Mouse (Mus musculus) forebrain, embryonic 14.5 days (tissue): ENCODE measurements around the gene Rps6kb2. TPM values are rescaled to one million over a fixed set of nuclear protein-coding genes. Genes with fewer than 3 reads are reported as not detected.
"Not testable (repeated sequence)": the region's sequence is repeated elsewhere in the genome, so short reads cannot be mapped to it uniquely, and the experiment has no call there.

Source experiments
- ATAC-seq: fragments of 200-750 bp; cut with Nextera tagmentation; 2 replicates; pipeline ENCODE4 v1.8.0; 2017; ENCODE audit warnings: mild to moderate bottlenecking, moderate library complexity
- DNase-seq: peaks from one replicate; pipeline ENCODE4 v3.0.0-alpha.2; 2015; ENCODE audit warnings: low spot score
- H3K27ac ChIP-seq: fragments of 300-500 bp; sonication (generic); 2 replicates; pipeline ENCODE4 v1.5.1; 2014; ENCODE audit warnings: low read depth, mild to moderate bottlenecking, control low read depth, low read length, moderate library complexity
- H3K27me3 ChIP-seq: fragments of 300-500 bp; sonication (generic); replicated peaks from 2 replicates; pipeline ENCODE4 v1.6.1; 2014; ENCODE audit warnings: low read length, control low read depth, mixed read lengths; ENCODE audit not compliant: control insufficient read depth, insufficient read depth
- H3K36me3 ChIP-seq: fragments of 300-500 bp; sonication (generic); 2 replicates; pipeline ENCODE4 v1.6.1; 2014; ENCODE audit warnings: low read length, control low read depth; ENCODE audit not compliant: control insufficient read depth, insufficient read depth
- H3K4me1 ChIP-seq: fragments of 300-500 bp; sonication (generic); 2 replicates; pipeline ENCODE4 v1.6.1; 2014; ENCODE audit warnings: antibody characterized with exemption, low read length, control low read depth; ENCODE audit not compliant: control insufficient read depth, insufficient read depth
- H3K4me2 ChIP-seq: fragments of 300-500 bp; sonication (generic); 2 replicates; pipeline ENCODE4 v1.6.1; 2014; ENCODE audit warnings: mild to moderate bottlenecking, control low read depth, low read length
- H3K4me3 ChIP-seq: fragments of 300-500 bp; sonication (generic); 2 replicates; pipeline ENCODE4 v1.5.1; 2014; ENCODE audit warnings: low read depth, low read length, control low read depth
- H3K9ac ChIP-seq: fragments of 300-500 bp; sonication (generic); 2 replicates; pipeline ENCODE4 v1.6.1; 2014; ENCODE audit warnings: mild to moderate bottlenecking, low read length, control low read depth, moderate library complexity
- H3K9me3 ChIP-seq: fragments of 300-500 bp; sonication (generic); replicated peaks from 2 replicates; pipeline ENCODE4 v1.6.1; 2016; ENCODE audit warnings: low read length, control low read depth, mixed read lengths; ENCODE audit not compliant: control insufficient read depth
- WGBS: fragments of 180-500 bp; shearing (Covaris S2); extraction: QIAGEN DNeasy Blood & Tissue Kit; methylation state at CpG from one replicate; pipeline ENCODE4 v1.1.7; 2014; 5-methylcytosine and 5-hydroxymethylcytosine counted together
- polyA plus RNA-seq: library from polyadenylated mRNA; unstranded; fragments of >200 nt; fragmentation: Nextera tagmentation; extraction: Ambion mirVana; gene quantifications from 2 replicates; pipeline ENCODE4 v1.2.1, GENCODE M21; 2014

Rps6kb2 gene
- polyA plus RNA-seq, 1 experiment from 2014 or later: 32.3 TPM

- Histone ChIP-seq H3K4me1 (no peaks in the 10 kb centered on the region), H3K9ac (no peak within 1 kb of the TSS; the same call in 1 of the 2 replicates)
Measured at GRCm38 (mm10) chr19:4139446-4139845, 23.7 kb downstream of the Rps6kb2 start, which contains the start of gene Gpr152. Gene Gpr152, plus strand, starts transcription at chr19:4139787.

DNA sequence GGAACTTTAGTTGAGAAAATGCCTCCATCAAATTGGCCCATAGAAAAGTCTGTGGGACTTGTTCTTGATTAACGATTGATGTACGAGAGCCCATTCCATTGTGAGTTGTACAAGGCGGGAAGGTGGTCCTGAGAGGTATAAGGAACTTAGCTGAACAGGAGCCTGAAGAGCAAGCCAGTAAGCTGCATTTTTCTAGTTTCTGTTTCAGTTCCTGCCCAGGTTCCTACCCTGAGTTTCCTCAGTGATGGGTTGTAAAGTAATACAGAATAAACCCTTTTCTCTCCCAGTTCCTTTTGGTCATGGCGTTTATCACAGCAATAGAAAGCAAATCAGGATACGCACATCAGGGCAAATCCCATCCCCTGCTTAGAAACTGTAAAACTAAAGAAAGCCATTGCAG, 25.2 kb downstream of the Rps6kb2 start:
- Histone ChIP-seq H3K27ac (no peak overlapping the region), H3K4me1 (no peaks in the 10 kb centered on the region), H3K36me3 (peaks cover 5% of the 10 kb centered on the region; the same call in 1 of the 2 replicates), H3K4me2 (no peak overlapping the region), H3K9ac (no peak overlapping the region), H3K4me3 (no peak overlapping the region), H3K27me3 (no peaks in the 10 kb centered on the region), H3K9me3 (no peaks in the 10 kb centered on the region)
- ATAC-seq (no peak), DNase-seq (no peak)
- 82% methylated on average over 5 of the region's 5 CpGs for WGBS

More at GRCm38 (mm10) chr19:4139446-4139845, 23.7 kb downstream of the Rps6kb2 start, which contains the start of gene Gpr152:
- no peak within 1 kb of the TSS for H3K4me3 ChIP-seq
- no peak within 1 kb of the TSS for H3K4me2 ChIP-seq
- no peaks in the 10 kb centered on the region for H3K9me3 ChIP-seq
- no peaks in the 10 kb centered on the region for H3K27me3 ChIP-seq
- no peaks in the 10 kb centered on the region for H3K36me3 ChIP-seq
- no peak for DNase-seq
- H3K27ac ChIP-seq: no peak within 1 kb of the TSS
- WGBS: 77% methylated on average over 2 of the region's 2 CpGs
- ATAC-seq: no peak

- Histone ChIP-seq H3K27me3 (no peaks in the 10 kb centered on the region), H3K27ac (no peak overlapping the region), H3K4me1 (no peaks in the 10 kb centered on the region), H3K9me3 (no peaks in the 10 kb centered on the region), H3K4me3 (no peak overlapping the region), H3K4me2 (no peak overlapping the region), H3K36me3 (peaks cover 20% of the 10 kb centered on the region), H3K9ac (no peak overlapping the region)
- WGBS: 79% methylated on average over 5 of the region's 5 CpGs
- DNase-seq: no peak
- ATAC-seq: no peak
Measured at GRCm38 (mm10) chr19:4136463-4136862, 26.7 kb downstream of the Rps6kb2 start.

DNA sequence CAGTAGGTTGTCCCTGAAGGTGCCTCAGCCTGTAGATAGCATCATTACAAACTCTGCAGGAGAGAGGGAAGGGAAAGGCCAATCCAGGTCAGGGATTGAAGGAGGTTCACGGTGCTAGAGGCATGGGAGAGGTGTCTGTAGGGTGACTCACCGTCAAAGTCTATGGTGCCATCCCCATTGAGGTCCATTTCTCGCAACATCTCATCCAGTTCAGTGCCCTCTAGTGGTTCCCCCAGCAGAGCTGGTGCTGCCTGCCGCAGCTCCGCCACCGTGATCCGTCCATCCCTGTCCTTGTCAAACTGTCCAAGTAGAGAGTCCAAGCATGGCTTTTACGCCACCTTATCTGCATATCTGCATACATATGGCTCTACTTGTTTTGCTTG, 27.2 kb downstream of the Rps6kb2 start:
- DNase-seq, H3K27ac ChIP-seq, H3K4me3 ChIP-seq, H3K9me3 ChIP-seq, ATAC-seq, H3K9ac ChIP-seq, H3K4me2 ChIP-seq, H3K4me1 ChIP-seq, H3K27me3 ChIP-seq: not testable (repeated sequence)
- H3K36me3 ChIP-seq: peaks cover 23% of the 10 kb centered on the region
- WGBS: 20% methylated on average over 8 of the region's 8 CpGs

GRCm38 (mm10) chr19:4135229-4135962, 27.8 kb downstream of the Rps6kb2 start:
- not testable (repeated sequence) for DNase-seq, H3K9me3 ChIP-seq, H3K27ac ChIP-seq, H3K4me2 ChIP-seq, H3K9ac ChIP-seq, H3K27me3 ChIP-seq, H3K4me3 ChIP-seq, ATAC-seq, H3K4me1 ChIP-seq
- WGBS: 82% methylated on average over 6 of the region's 6 CpGs
- peaks cover 23% of the 10 kb centered on the region for H3K36me3 ChIP-seq

DNA sequence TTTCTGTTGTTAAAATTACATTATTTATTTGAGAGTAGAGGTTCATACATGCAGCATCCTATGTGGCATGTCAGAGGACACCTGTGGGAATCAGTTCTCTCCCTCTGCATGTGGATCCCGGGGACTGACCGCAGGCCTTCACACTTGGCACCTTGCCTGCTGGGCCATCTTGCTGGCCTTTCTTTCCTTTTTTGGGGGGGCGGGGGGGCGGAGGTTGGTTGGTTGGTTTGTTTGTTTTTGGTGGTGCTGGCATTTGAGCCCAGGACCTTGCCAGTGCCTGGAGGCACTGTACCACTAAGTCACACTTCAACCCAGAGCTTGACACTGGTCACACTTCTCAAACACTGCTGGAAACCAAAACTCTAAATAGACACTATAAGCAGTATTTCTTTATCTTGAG, 28.8 kb downstream of the Rps6kb2 start:
- no peak overlapping the region for H3K4me3 ChIP-seq
- no peak for ATAC-seq
- 87% methylated on average over 4 of the region's 4 CpGs for WGBS
- peaks cover 32% of the 10 kb centered on the region for H3K36me3 ChIP-seq
- no peaks in the 10 kb centered on the region for H3K9me3 ChIP-seq
- H3K9ac ChIP-seq: no peak overlapping the region
- no peak for DNase-seq
- H3K27me3 ChIP-seq: no peaks in the 10 kb centered on the region
- H3K4me2 ChIP-seq: no peak overlapping the region
- H3K4me1 ChIP-seq: no peaks in the 10 kb centered on the region
- no peak overlapping the region for H3K27ac ChIP-seq

DNA sequence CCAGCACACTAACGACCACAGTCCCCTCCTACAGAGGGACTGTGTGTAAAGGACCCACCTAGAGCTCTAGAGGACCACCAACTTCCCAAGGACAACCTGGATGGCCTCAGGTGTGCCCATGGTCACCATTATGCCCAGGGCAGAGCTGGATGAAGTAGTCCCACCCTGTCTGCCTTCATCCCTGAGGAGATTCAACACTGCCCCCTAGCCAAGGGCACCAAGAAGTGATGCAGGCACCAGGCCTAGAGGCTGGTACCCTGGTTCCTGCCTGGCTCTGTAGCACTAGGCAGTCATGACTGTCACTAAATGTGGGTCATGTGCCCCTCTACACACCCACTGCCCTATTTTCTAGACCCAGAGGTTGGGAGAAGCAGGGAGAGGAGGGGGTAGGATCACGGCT, 31.4 kb downstream of the Rps6kb2 start:
- Histone ChIP-seq H3K4me1 (peaks cover 4% of the 10 kb centered on the region), H3K9ac (no peak overlapping the region), H3K9me3 (no peaks in the 10 kb centered on the region), H3K27ac (no peak overlapping the region), H3K4me2 (no peak overlapping the region), H3K4me3 (no peak overlapping the region), H3K27me3 (no peaks in the 10 kb centered on the region), H3K36me3 (peaks cover 49% of the 10 kb centered on the region)
- 84% methylated on average over 2 of the region's 2 CpGs for WGBS
- no peak for ATAC-seq
- no peak for DNase-seq

GRCm38 (mm10) chr19:4131075-4131474, 32.1 kb downstream of the Rps6kb2 start:
- no peaks in the 10 kb centered on the region for H3K27me3 ChIP-seq
- 90% methylated on average over 5 of the region's 5 CpGs for WGBS
- no peak overlapping the region for H3K4me2 ChIP-seq
- H3K4me3 ChIP-seq: no peak overlapping the region
- peaks cover 9% of the 10 kb centered on the region for H3K4me1 ChIP-seq
- H3K9ac ChIP-seq: no peak overlapping the region
- DNase-seq: no peak
- no peak overlapping the region for H3K27ac ChIP-seq
- H3K36me3 ChIP-seq: peaks cover 49% of the 10 kb centered on the region
- no peak for ATAC-seq
- H3K9me3 ChIP-seq: no peaks in the 10 kb centered on the region

- H3K9me3 ChIP-seq: no peaks in the 10 kb centered on the region
- H3K27ac ChIP-seq: no peak overlapping the region
- DNase-seq (no peak), ATAC-seq (no peak)
- no peak overlapping the region for H3K4me2 ChIP-seq
- peaks cover 49% of the 10 kb centered on the region for H3K36me3 ChIP-seq
- H3K9ac ChIP-seq: no peak overlapping the region
- peaks cover 9% of the 10 kb centered on the region for H3K4me1 ChIP-seq
- WGBS: 88% methylated on average over 4 of the region's 4 CpGs
- H3K27me3 ChIP-seq: no peaks in the 10 kb centered on the region
- no peak overlapping the region for H3K4me3 ChIP-seq
Measured at GRCm38 (mm10) chr19:4130106-4130505, 33.0 kb downstream of the Rps6kb2 start.
